In the genomic region with DNA sequence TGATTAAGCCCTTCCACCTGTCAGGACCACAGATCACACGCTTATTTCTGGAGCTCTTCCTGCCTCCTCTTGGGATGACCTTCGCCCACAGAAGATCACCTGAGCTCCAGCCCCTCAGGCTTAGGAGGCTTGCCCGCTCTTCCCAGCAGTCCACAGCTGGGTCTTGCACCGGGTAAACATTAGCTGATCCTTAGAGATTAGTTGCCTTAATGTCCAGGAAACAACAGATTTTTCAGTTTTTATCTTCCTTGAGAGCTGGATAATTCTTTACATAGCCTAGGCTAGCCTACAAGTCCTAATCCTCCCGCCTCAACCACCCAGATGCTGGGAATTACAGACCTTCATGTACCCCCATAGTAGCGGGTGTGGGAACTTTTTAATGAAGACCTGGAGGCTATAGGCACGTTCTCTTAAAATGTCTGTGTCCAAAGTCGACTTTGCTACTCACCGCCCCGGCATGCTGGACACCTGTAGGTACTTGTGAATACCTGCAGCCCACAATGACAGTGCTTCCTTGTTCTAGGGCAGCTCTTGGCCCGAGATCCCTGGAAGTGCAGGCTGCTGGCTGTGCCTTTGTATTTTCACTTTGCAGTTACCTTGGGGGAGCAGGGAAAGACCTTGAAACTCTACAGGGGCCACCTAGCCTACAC, we compare ENCODE assay signal across 11 mouse cellular contexts. TPM values are rescaled to one million over a fixed set of nuclear protein-coding genes. Genes with fewer than 3 reads are reported as not detected.
DNase-seq lines count a peak whose midpoint lies in the region; ATAC-seq and TF ChIP-seq lines count a peak whose summit lies in the region.
"Had no signal": no experiment of that assay in that cellular context is flagged by ENCODE, and none has a peak within 500 bp of the region (broad histone marks: within the 10 kb centered on the region; RNA-seq: fewer than 3 reads in every experiment).

No protein-coding gene starts in this region.

- H3K36me3 ChIP-seq in heart, postnatal 0 days (replicated peaks; ENCODE audit: control insufficient read depth, insufficient read depth, low read length) = 0 out of 2 replicates have a peak, but pooled peaks cover 6% of the 10 kb centered on the region
- peaks cover 14% of the 10 kb centered on the region for H3K36me3 ChIP-seq in embryonic facial prominence, embryonic 10.5 days (replicated peaks)
- H3K36me3 ChIP-seq in midbrain, embryonic 14.5 days (ENCODE audit: control insufficient read depth, insufficient read depth, low read length) = peaks cover 8% of the 10 kb centered on the region
- no peaks in the 10 kb centered on the region for H3K36me3 ChIP-seq in hindbrain, postnatal 0 days (ENCODE audit: insufficient read depth, low read length)

- no peak overlapping the region for H3K27ac ChIP-seq in heart, postnatal 0 days (ENCODE audit: low read depth)
- peak overlapping the region; percentile 30; the same call in 1 of the 2 replicates for H3K27ac ChIP-seq in embryonic facial prominence, embryonic 10.5 days (replicated peaks)
- H3K27ac ChIP-seq in midbrain, embryonic 14.5 days (replicated peaks; ENCODE audit: low read depth, low read length) = no peak overlapping the region
- no peak overlapping the region for H3K27ac ChIP-seq in hindbrain, postnatal 0 days

- H3K27me3 ChIP-seq in heart, postnatal 0 days (ENCODE audit: control insufficient read depth, insufficient read depth, low read length) = no peaks in the 10 kb centered on the region
- peaks cover 13% of the 10 kb centered on the region; the same call in 1 of the 2 replicates for H3K27me3 ChIP-seq in embryonic facial prominence, embryonic 10.5 days (replicated peaks; ENCODE audit: low read depth, poor library complexity, severe bottlenecking)
- H3K27me3 ChIP-seq in midbrain, embryonic 14.5 days (ENCODE audit: control insufficient read depth, insufficient read depth, low read length) = no peaks in the 10 kb centered on the region
- no peaks in the 10 kb centered on the region for H3K27me3 ChIP-seq in hindbrain, postnatal 0 days (ENCODE audit: insufficient read depth, low read length)
- H3K27me3 ChIP-seq: Patski had no signal

- H3K9ac ChIP-seq in heart, postnatal 0 days (replicated peaks; ENCODE audit: low read depth, low read length) = no peak overlapping the region
- no peak overlapping the region for H3K9ac ChIP-seq in midbrain, embryonic 14.5 days (replicated peaks; ENCODE audit: low read length)
- no peak overlapping the region for H3K9ac ChIP-seq in hindbrain, postnatal 0 days (replicated peaks; ENCODE audit: low read length)

- no peak for TF ChIP-seq CTCF in heart, postnatal 0 days (IDR thresholded peaks at IDR 0.05; ENCODE audit: low read depth)
- no peak for TF ChIP-seq CTCF in hindbrain, postnatal 0 days (IDR thresholded peaks at IDR 0.05; ENCODE audit: low read depth)

- peaks cover 23% of the 10 kb centered on the region for H3K4me1 ChIP-seq in heart, postnatal 0 days (ENCODE audit: control insufficient read depth, insufficient read depth)
- peaks cover 49% of the 10 kb centered on the region for H3K4me1 ChIP-seq in embryonic facial prominence, embryonic 10.5 days
- peaks cover 15% of the 10 kb centered on the region for H3K4me1 ChIP-seq in midbrain, embryonic 14.5 days (ENCODE audit: control insufficient read depth, insufficient read depth, low read length)
- peaks cover 11% of the 10 kb centered on the region; the same call in 1 of the 2 replicates for H3K4me1 ChIP-seq in hindbrain, postnatal 0 days (ENCODE audit: insufficient read depth, low read length)

- 52% methylated on average over 11 of the region's 11 CpGs for WGBS in heart, postnatal 0 days
- WGBS in embryonic facial prominence, embryonic 10.5 days = 40% methylated on average over 11 of the region's 11 CpGs
- WGBS in midbrain, embryonic 14.5 days = 50% methylated on average over 11 of the region's 11 CpGs
- 54% methylated on average over 11 of the region's 11 CpGs for WGBS in hindbrain, postnatal 0 days

- TF ChIP-seq EP300 in heart, postnatal 0 days (IDR thresholded peaks at IDR 0.05; ENCODE audit: low read depth) = no peak

- no peak for ATAC-seq in heart, postnatal 0 days (ENCODE audit: insufficient read depth, low read depth)
- ATAC-seq in midbrain, embryonic 14.5 days (ENCODE audit: low FRiP score, low TSS enrichment) = no peak
- no peak for ATAC-seq in hindbrain, postnatal 0 days
- ATAC-seq: inflammation-experienced regulatory T-cells, adult 6 months; Patski had no signal

- peak overlapping the region; percentile 7; the same call in 1 of the 2 replicates for H3K4me2 ChIP-seq in heart, postnatal 0 days (ENCODE audit: low read depth, low read length)
- peak overlapping the region; percentile 5; the same call in 1 of the 2 replicates for H3K4me2 ChIP-seq in midbrain, embryonic 14.5 days (ENCODE audit: low read length)
- no peak overlapping the region for H3K4me2 ChIP-seq in hindbrain, postnatal 0 days (ENCODE audit: low read depth, low read length)

- no peaks in the 10 kb centered on the region for H3K9me3 ChIP-seq in heart, postnatal 0 days (replicated peaks; ENCODE audit: control insufficient read depth, low read length)
- H3K9me3 ChIP-seq in embryonic facial prominence, embryonic 10.5 days = no peaks in the 10 kb centered on the region
- no peaks in the 10 kb centered on the region for H3K9me3 ChIP-seq in midbrain, embryonic 14.5 days (ENCODE audit: control insufficient read depth, low read length)
- no peaks in the 10 kb centered on the region for H3K9me3 ChIP-seq in hindbrain, postnatal 0 days (ENCODE audit: low read length)

- DNase-seq in heart, postnatal 0 days (ENCODE audit: low spot score) = no peak
- DNase-seq in heart, adult 8-10 months (ENCODE audit: low spot score) = no peak
- DNase-seq in embryonic facial prominence, embryonic 10.5 days (ENCODE audit: low spot score) = no peak
- DNase-seq in kidney, adult 9 months = peak; percentile 77
- DNase-seq in midbrain, embryonic 14.5 days = no peak
- no peak for DNase-seq in spleen, adult 12 weeks (ENCODE audit: low spot score)
- DNase-seq in hindbrain, postnatal 0 days (ENCODE audit: low spot score) = no peak
- no peak for DNase-seq in embryo, embryonic 9.5 days (ENCODE audit: extremely low spot score)

- H3K4me3 ChIP-seq in heart, postnatal 0 days (ENCODE audit: low read depth, low read length) = no peak overlapping the region
- H3K4me3 ChIP-seq in embryonic facial prominence, embryonic 10.5 days = peak overlapping the region; percentile 8; the same call in 1 of the 2 replicates
- no peak overlapping the region for H3K4me3 ChIP-seq in midbrain, embryonic 14.5 days (replicated peaks; ENCODE audit: low read depth, low read length)
- H3K4me3 ChIP-seq in hindbrain, postnatal 0 days (ENCODE audit: low read length) = no peak overlapping the region

RNA-seq across cellular contexts. Expression of a gene that starts 2.3 kb away (rescaled TPM):
- total RNA-seq in heart, postnatal 0 days (2014; rRNA removed; ENCODE audit: low replicate concordance) = 48.3 and 161 TPM in 2 replicates
- polyA plus RNA-seq in heart, postnatal 0 days (2015; fragmentation: Nextera tagmentation; extraction: Ambion mirVana) = 32.3 and 41.9 TPM in 2 replicates
- 10 to 100 TPM; 28.2 to 36.0 (median 32.7) TPM for total RNA-seq in heart, adult 8-10 months (2022)
- polyA plus RNA-seq in embryonic facial prominence, embryonic 10.5 days (2016; fragmentation: Nextera tagmentation; extraction: Ambion mirVana) = 43.7 and 46.4 TPM in 2 replicates
- polyA plus RNA-seq in midbrain, embryonic 14.5 days (2014; fragmentation: Nextera tagmentation; extraction: Ambion mirVana) = 77.5 and 87.8 TPM in 2 replicates
- total RNA-seq in hindbrain, postnatal 0 days (2014; rRNA removed) = 67.9 and 102 TPM in 2 replicates
- polyA plus RNA-seq in hindbrain, postnatal 0 days (2015; fragmentation: Nextera tagmentation; extraction: Ambion mirVana) = 39.3 and 41.7 TPM in 2 replicates

RNA-seq across cellular contexts. Expression of a gene that starts 18.7 kb away (rescaled TPM):
- 10.8 and 11.4 TPM in 2 replicates for total RNA-seq in heart, postnatal 0 days (2014; rRNA removed; ENCODE audit: low replicate concordance)
- 2.2 and 3.5 TPM in 2 replicates for polyA plus RNA-seq in heart, postnatal 0 days (2015; fragmentation: Nextera tagmentation; extraction: Ambion mirVana)
- total RNA-seq in heart, adult 8-10 months (2022) = 10 to 100 TPM in 2 of 4 experiments, 1 to 10 TPM in 2; 7.5 to 12.5 (median 9.4) TPM
- polyA plus RNA-seq in embryonic facial prominence, embryonic 10.5 days (2016; fragmentation: Nextera tagmentation; extraction: Ambion mirVana) = 12.7 and 15.7 TPM in 2 replicates
- 45.5 and 50.2 TPM in 2 replicates for polyA plus RNA-seq in midbrain, embryonic 14.5 days (2014; fragmentation: Nextera tagmentation; extraction: Ambion mirVana)
- total RNA-seq in hindbrain, postnatal 0 days (2014; rRNA removed) = 108 and 117 TPM in 2 replicates
- polyA plus RNA-seq in hindbrain, postnatal 0 days (2015; fragmentation: Nextera tagmentation; extraction: Ambion mirVana) = 53.0 and 60.5 TPM in 2 replicates

RNA-seq across cellular contexts. Expression of a gene that starts 34.5 kb away (rescaled TPM):
- total RNA-seq in heart, postnatal 0 days (2014; rRNA removed; ENCODE audit: low replicate concordance) = 0.23 TPM in 1 of 2 replicates, not detected in the other
- not detected in 2 replicates for polyA plus RNA-seq in heart, postnatal 0 days (2015; fragmentation: Nextera tagmentation; extraction: Ambion mirVana)
- under 1 TPM in 1 of 4 experiments, not detected in 3; 0.03 TPM for total RNA-seq in heart, adult 8-10 months (2022)
- polyA plus RNA-seq in embryonic facial prominence, embryonic 10.5 days (2016; fragmentation: Nextera tagmentation; extraction: Ambion mirVana) = 0.23 and 0.44 TPM in 2 replicates
- polyA plus RNA-seq in midbrain, embryonic 14.5 days (2014; fragmentation: Nextera tagmentation; extraction: Ambion mirVana) = 0.09 TPM in 1 of 2 replicates, not detected in the other
- total RNA-seq in hindbrain, postnatal 0 days (2014; rRNA removed) = not detected in 2 replicates
- polyA plus RNA-seq in hindbrain, postnatal 0 days (2015; fragmentation: Nextera tagmentation; extraction: Ambion mirVana) = 0.30 and 0.31 TPM in 2 replicates
- total RNA-seq: liver, adult 2 months had no signal
- polyA plus RNA-seq: inflammation-experienced regulatory T-cells, adult 6 months had no signal
